Mouse (Mus musculus): ENCODE data around the gene Sult6b1. TPM values are rescaled to one million over a fixed set of nuclear protein-coding genes. Genes with fewer than 3 reads are reported as not detected.

Sult6b1 gene
- polyA plus RNA-seq, 1 experiment from 2014 or later = 0.08 TPM

GRCm38 (mm10) chr17:78834856-78835835 is 71.6 kb downstream of the Sult6b1 start, which contains the start of the genes Heatr5b and Gpatch11:
Gene Heatr5b, minus strand, starts transcription at chr17:78835364.
Gene Gpatch11, plus strand, starts transcription at chr17:78835567.
- H3K36me3 ChIP-seq (replicated peaks; ENCODE audit: insufficient read depth, low read length) = peaks cover 11% of the 10 kb centered on the region
- no peaks in the 10 kb centered on the region for H3K9me3 ChIP-seq (ENCODE audit: low read length)
- H3K9ac ChIP-seq (replicated peaks) = peak within 1 kb of the TSS; percentile 87
- WGBS (ENCODE audit: insufficient replicate concordance) = under 1% methylated on average over 81 of the region's 81 CpGs
- H3K27ac ChIP-seq (ENCODE audit: low read depth) = peak within 1 kb of the TSS; percentile 90
- peak; percentile 100 for DNase-seq
- peak within 1 kb of the TSS; percentile 64 for H3K4me3 ChIP-seq (ENCODE audit: low read depth, low read length)
- peak within 1 kb of the TSS; percentile 81 for H3K4me2 ChIP-seq (ENCODE audit: low read depth, low read length)
- TF ChIP-seq CTCF (IDR thresholded peaks at IDR 0.05; ENCODE audit: low read depth) = no peak
- TF ChIP-seq EP300 (IDR thresholded peaks at IDR 0.05; ENCODE audit: low read depth) = no peak
- H3K27me3 ChIP-seq (ENCODE audit: insufficient read depth, low read length) = no peaks in the 10 kb centered on the region
- H3K4me1 ChIP-seq (ENCODE audit: insufficient read depth) = peaks cover 10% of the 10 kb centered on the region; the same call in 1 of the 2 replicates
- ATAC-seq = peak; percentile 97

Other genes starting within 250 kb of the Sult6b1 start
- 1.2 and 1.7 TPM in 2 replicates for gene Strn, start 169.8 kb downstream of the Sult6b1 start, polyA plus RNA-seq (2015; fragmentation: Nextera tagmentation; extraction: Ambion mirVana)
- gene Heatr5b, start 71.6 kb downstream of the Sult6b1 start, polyA plus RNA-seq (2015; fragmentation: Nextera tagmentation; extraction: Ambion mirVana) = 2.3 and 2.5 TPM in 2 replicates
- gene Gpatch11, start 71.4 kb downstream of the Sult6b1 start, polyA plus RNA-seq (2015; fragmentation: Nextera tagmentation; extraction: Ambion mirVana) = 13.9 and 15.8 TPM in 2 replicates
- gene Eif2ak2, start 24.4 kb downstream of the Sult6b1 start, polyA plus RNA-seq (2015; fragmentation: Nextera tagmentation; extraction: Ambion mirVana) = 7.4 and 8.4 TPM in 2 replicates
- 57.0 and 59.5 TPM in 2 replicates for gene Cebpzos, start 9.5 kb upstream of the Sult6b1 start, polyA plus RNA-seq (2015; fragmentation: Nextera tagmentation; extraction: Ambion mirVana)
- gene Cebpz, start 30.1 kb upstream of the Sult6b1 start, polyA plus RNA-seq (2015; fragmentation: Nextera tagmentation; extraction: Ambion mirVana) = 32.1 and 34.6 TPM in 2 replicates
- 18.8 and 22.2 TPM in 2 replicates for gene Ndufaf7, start 30.1 kb upstream of the Sult6b1 start, polyA plus RNA-seq (2015; fragmentation: Nextera tagmentation; extraction: Ambion mirVana)
- 14.6 and 17.0 TPM in 2 replicates for gene Prkd3, start 113.8 kb upstream of the Sult6b1 start, polyA plus RNA-seq (2015; fragmentation: Nextera tagmentation; extraction: Ambion mirVana)
- 53.2 and 53.8 TPM in 2 replicates for gene Qpct, start 144.9 kb upstream of the Sult6b1 start, polyA plus RNA-seq (2015; fragmentation: Nextera tagmentation; extraction: Ambion mirVana)

All from liver, postnatal 0 days (tissue).